Mouse (Mus musculus) heart, embryonic 12.5 days (tissue): ENCODE data around the gene Uhrf2. TPM values are rescaled to one million over a fixed set of nuclear protein-coding genes. Genes with fewer than 3 reads are reported as not detected.

Experiments
- ATAC-seq: fragments of 200-750 bp; cut with Nextera tagmentation; 2 replicates; pipeline ENCODE4 v1.8.0; 2017; ENCODE audit warnings: moderate TSS enrichment, moderate library complexity; ENCODE audit not compliant: insufficient number of reproducible peaks, low FRiP score
- H3K27ac ChIP-seq: fragments of 300-500 bp; sonication (generic); 2 replicates; pipeline ENCODE4 v1.5.1; 2016; ENCODE audit warnings: mild to moderate bottlenecking, moderate library complexity; ENCODE audit not compliant: poor library complexity, severe bottlenecking
- H3K27me3 ChIP-seq: fragments of 300-500 bp; sonication (generic); replicated peaks from 2 replicates; pipeline ENCODE4 v1.6.1; 2016; ENCODE audit warnings: mild to moderate bottlenecking, moderate library complexity
- H3K36me3 ChIP-seq: fragments of 300-500 bp; sonication (generic); 2 replicates; pipeline ENCODE4 v1.6.1; 2016; ENCODE audit warnings: mild to moderate bottlenecking, moderate library complexity
- H3K4me1 ChIP-seq: fragments of 300-500 bp; sonication (generic); replicated peaks from 2 replicates; pipeline ENCODE4 v1.6.1; 2016; ENCODE audit warnings: mild to moderate bottlenecking
- H3K4me2 ChIP-seq: fragments of 300-500 bp; sonication (generic); 2 replicates; pipeline ENCODE4 v1.6.1; 2016; ENCODE audit warnings: mild to moderate bottlenecking, moderate library complexity
- H3K4me3 ChIP-seq: fragments of 300-500 bp; sonication (generic); 2 replicates; pipeline ENCODE4 v1.5.1; 2016; ENCODE audit warnings: mild to moderate bottlenecking
- H3K9ac ChIP-seq: fragments of 300-500 bp; sonication (generic); 2 replicates; pipeline ENCODE4 v1.6.1; 2016; ENCODE audit warnings: mild to moderate bottlenecking, moderate library complexity
- H3K9me3 ChIP-seq: fragments of 300-500 bp; sonication (generic); replicated peaks from 2 replicates; pipeline ENCODE4 v1.6.1; 2016; ENCODE audit warnings: mild to moderate bottlenecking, moderate library complexity
- WGBS: fragments of 180-500 bp; shearing (Covaris S2); methylation state at CpG from one replicate; pipeline ENCODE4 v1.1.7; 2016; 5-methylcytosine and 5-hydroxymethylcytosine counted together
- polyA plus RNA-seq: library from polyadenylated mRNA; unstranded; fragments of >200 nt; fragmentation: Nextera tagmentation; extraction: Ambion mirVana; gene quantifications from 2 replicates; pipeline ENCODE4 v1.2.1, GENCODE M21; 2016

Gene Uhrf2
- polyA plus RNA-seq, 1 experiment from 2014 or later = 68.4 TPM

- ATAC-seq = no peak
- H3K9me3 ChIP-seq = no peaks in the 10 kb centered on the region
- peaks cover 20% of the 10 kb centered on the region for H3K36me3 ChIP-seq
- WGBS = 55% methylated on average over 3 of the region's 3 CpGs
- H3K4me2 ChIP-seq = no peak overlapping the region
- no peak overlapping the region for H3K9ac ChIP-seq
- H3K27me3 ChIP-seq = no peaks in the 10 kb centered on the region
- no peak overlapping the region for H3K27ac ChIP-seq
- no peak overlapping the region for H3K4me3 ChIP-seq
- peaks cover 14% of the 10 kb centered on the region for H3K4me1 ChIP-seq
Measured at GRCm38 (mm10) chr19:30051479-30051878, 21.2 kb downstream of the Uhrf2 start.

- Histone ChIP-seq H3K9me3 (no peaks in the 10 kb centered on the region), H3K4me2 (no peak overlapping the region), H3K27me3 (no peaks in the 10 kb centered on the region), H3K4me1 (peaks cover 10% of the 10 kb centered on the region), H3K36me3 (peaks cover 13% of the 10 kb centered on the region), H3K4me3 (no peak overlapping the region), H3K9ac (no peak overlapping the region), H3K27ac (no peak overlapping the region)
- ATAC-seq = peak; percentile 25; the same call in 1 of the 2 replicates
- WGBS = 93% methylated on average over 2 of the region's 2 CpGs
Measured at GRCm38 (mm10) chr19:30054218-30054617, 23.9 kb downstream of the Uhrf2 start.

GRCm38 (mm10) chr19:30065797-30066196 lies 35.5 kb downstream of the Uhrf2 start:
- Histone ChIP-seq H3K4me1 (peaks cover 11% of the 10 kb centered on the region), H3K9ac (no peak overlapping the region), H3K27me3 (no peaks in the 10 kb centered on the region), H3K9me3 (no peaks in the 10 kb centered on the region), H3K4me2 (no peak overlapping the region), H3K4me3 (no peak overlapping the region), H3K27ac (no peak overlapping the region), H3K36me3 (peaks cover 12% of the 10 kb centered on the region; the same call in 1 of the 2 replicates)
- no peak for ATAC-seq
- 66% methylated on average over 4 of the region's 4 CpGs for WGBS

- Histone ChIP-seq H3K27ac (no peak overlapping the region), H3K36me3 (peaks cover 85% of the 10 kb centered on the region), H3K9ac (no peak overlapping the region), H3K27me3 (no peaks in the 10 kb centered on the region), H3K4me1 (no peaks in the 10 kb centered on the region), H3K4me2 (no peak overlapping the region), H3K4me3 (no peak overlapping the region), H3K9me3 (no peaks in the 10 kb centered on the region)
- WGBS = 91% methylated on average over 6 of the region's 6 CpGs
- no peak for ATAC-seq
Measured at GRCm38 (mm10) chr19:30090163-30090562, 59.9 kb downstream of the Uhrf2 start.

GRCm38 (mm10) chr19:30091644-30092295 lies 61.5 kb downstream of the Uhrf2 start:
- Histone ChIP-seq H3K27ac (no peak overlapping the region), H3K9ac (no peak overlapping the region), H3K4me3 (no peak overlapping the region), H3K4me1 (no peaks in the 10 kb centered on the region), H3K36me3 (peaks cover 89% of the 10 kb centered on the region), H3K27me3 (no peaks in the 10 kb centered on the region), H3K9me3 (no peaks in the 10 kb centered on the region), H3K4me2 (no peak overlapping the region)
- 92% methylated on average over 12 of the region's 12 CpGs for WGBS
- no peak for ATAC-seq

- no peak overlapping the region for H3K9ac ChIP-seq
- H3K4me3 ChIP-seq = no peak overlapping the region
- H3K27me3 ChIP-seq = no peaks in the 10 kb centered on the region
- no peak overlapping the region for H3K27ac ChIP-seq
- ATAC-seq = no peak
- peaks cover 94% of the 10 kb centered on the region for H3K36me3 ChIP-seq
- no peaks in the 10 kb centered on the region; the same call in 1 of the 2 replicates for H3K9me3 ChIP-seq
- H3K4me1 ChIP-seq = no peaks in the 10 kb centered on the region
- H3K4me2 ChIP-seq = no peak overlapping the region
- WGBS = 75% methylated on average over 3 of the region's 3 CpGs
Measured at GRCm38 (mm10) chr19:30096186-30096585, 65.9 kb downstream of the Uhrf2 start.

- no peaks in the 10 kb centered on the region for H3K4me1 ChIP-seq
- H3K27me3 ChIP-seq = no peaks in the 10 kb centered on the region
- peaks cover 86% of the 10 kb centered on the region for H3K36me3 ChIP-seq
- H3K27ac ChIP-seq = no peak overlapping the region
- H3K9me3 ChIP-seq = no peaks in the 10 kb centered on the region; the same call in 1 of the 2 replicates
- H3K4me3 ChIP-seq = no peak overlapping the region
- H3K4me2 ChIP-seq = no peak overlapping the region
- H3K9ac ChIP-seq = no peak overlapping the region
- ATAC-seq = no peak
- WGBS = 88% methylated on average over 4 of the region's 4 CpGs
Measured at GRCm38 (mm10) chr19:30097039-30097438, 66.7 kb downstream of the Uhrf2 start.

- no peak overlapping the region for H3K4me3 ChIP-seq
- H3K4me2 ChIP-seq = no peak overlapping the region
- WGBS = 90% methylated on average over 12 of the region's 12 CpGs
- no peak overlapping the region for H3K27ac ChIP-seq
- peaks cover 52% of the 10 kb centered on the region for H3K36me3 ChIP-seq
- H3K4me1 ChIP-seq = 0 out of 2 replicates have a peak, but pooled peaks cover under 1% of the 10 kb centered on the region
- no peak overlapping the region for H3K9ac ChIP-seq
- H3K9me3 ChIP-seq = no peaks in the 10 kb centered on the region; the same call in 1 of the 2 replicates
- ATAC-seq = no peak
- H3K27me3 ChIP-seq = no peaks in the 10 kb centered on the region
Measured at GRCm38 (mm10) chr19:30100571-30100970, 70.3 kb downstream of the Uhrf2 start.

GRCm38 (mm10) chr19:30102620-30103019 lies 72.3 kb downstream of the Uhrf2 start:
- Histone ChIP-seq H3K4me3 (no peak overlapping the region), H3K9ac (no peak overlapping the region), H3K4me2 (no peak overlapping the region), H3K27me3 (no peaks in the 10 kb centered on the region), H3K9me3 (no peaks in the 10 kb centered on the region; the same call in 1 of the 2 replicates), H3K36me3 (peaks cover 32% of the 10 kb centered on the region), H3K4me1 (0 out of 2 replicates have a peak, but pooled peaks cover 3% of the 10 kb centered on the region), H3K27ac (no peak overlapping the region)
- WGBS = 66% methylated on average over 6 of the region's 6 CpGs
- no peak for ATAC-seq

GRCm38 (mm10) chr19:30105045-30105842 lies 74.9 kb downstream of the Uhrf2 start:
- Histone ChIP-seq H3K27ac (peak overlapping the region; percentile 35; the same call in 1 of the 2 replicates), H3K36me3 (peaks cover 5% of the 10 kb centered on the region), H3K4me2 (no peak overlapping the region), H3K4me3 (no peak overlapping the region), H3K4me1 (0 out of 2 replicates have a peak, but pooled peaks cover 3% of the 10 kb centered on the region), H3K27me3 (no peaks in the 10 kb centered on the region), H3K9me3 (no peaks in the 10 kb centered on the region; the same call in 1 of the 2 replicates), H3K9ac (no peak overlapping the region)
- ATAC-seq = 0 out of 2 replicates have a peak, but pooled peaks have one; percentile 25
- WGBS = 59% methylated on average over 6 of the region's 6 CpGs

GRCm38 (mm10) chr19:30107221-30107845 lies 77.0 kb downstream of the Uhrf2 start:
- ATAC-seq = no peak
- no peaks in the 10 kb centered on the region for H3K9me3 ChIP-seq
- no peak overlapping the region for H3K27ac ChIP-seq
- H3K4me1 ChIP-seq = 0 out of 2 replicates have a peak, but pooled peaks cover 3% of the 10 kb centered on the region
- H3K4me2 ChIP-seq = no peak overlapping the region
- no peaks in the 10 kb centered on the region for H3K27me3 ChIP-seq
- H3K4me3 ChIP-seq = no peak overlapping the region
- H3K9ac ChIP-seq = no peak overlapping the region
- H3K36me3 ChIP-seq = no peaks in the 10 kb centered on the region
- WGBS = 84% methylated on average over 10 of the region's 10 CpGs
